Mouse (Mus musculus): Measurements from ENCODE around the gene Pde7b. TPM values are rescaled to one million over a fixed set of nuclear protein-coding genes. Genes with fewer than 3 reads are reported as not detected.

Gene Pde7b
- total and polyA plus RNA-seq, 3 experiments, result 11.7 to 57.0 (median 53.1) TPM

DNA sequence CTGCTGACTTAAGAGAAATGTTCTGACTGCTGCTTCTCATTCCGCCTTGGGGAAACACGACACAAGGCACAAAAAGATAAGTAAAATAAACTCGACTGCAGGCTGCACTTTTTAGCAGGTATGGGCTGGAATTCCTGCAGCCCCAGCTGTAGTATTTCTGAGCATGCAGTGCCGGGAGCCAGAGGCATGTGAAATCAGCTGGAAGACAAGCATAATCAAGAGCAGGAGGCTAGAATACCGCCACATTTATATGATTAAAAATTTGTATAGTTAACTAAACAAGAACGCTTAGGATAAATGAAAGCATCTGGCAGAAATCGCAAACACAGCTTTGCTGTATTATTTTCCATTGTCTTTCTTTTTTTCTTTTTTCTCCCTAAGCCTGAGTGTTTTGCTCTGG, 168.4 kb downstream of the Pde7b start:
- H3K27ac ChIP-seq, result no peak overlapping the region

GRCm38 (mm10) chr10:20551341-20551740, 173.5 kb downstream of the Pde7b start:
- peak overlapping the region; percentile 86 for H3K27ac ChIP-seq
- peaks cover 16% of the 10 kb centered on the region for H3K4me1 ChIP-seq (ENCODE audit: control insufficient read depth, insufficient read depth, low read length)
- H3K79me2 ChIP-seq (replicated peaks; ENCODE audit: control insufficient read depth, insufficient read depth, low read length), result no peaks in the 10 kb centered on the region
- H3K4me3 ChIP-seq, result no peak overlapping the region
- intact Hi-C loops (cut with DNase I), result no loop called here
- no peaks in the 10 kb centered on the region for H3K27me3 ChIP-seq (ENCODE audit: control insufficient read depth, insufficient read depth, low read length)
- no peak overlapping the region for H3K9ac ChIP-seq (ENCODE audit: low read depth, low read length)
- no peak for TF ChIP-seq POLR2A (IDR thresholded peaks at IDR 0.05; ENCODE audit: insufficient read depth, low read depth, low read length)
- TF ChIP-seq EP300 (IDR thresholded peaks at IDR 0.05; ENCODE audit: insufficient read depth, low read depth, low read length), result no peak
- TF ChIP-seq CTCF (IDR thresholded peaks at IDR 0.05), result no peak
- DNase-seq, result no peak
- peaks cover 8% of the 10 kb centered on the region for H3K36me3 ChIP-seq (ENCODE audit: control insufficient read depth, insufficient read depth, low read length)

More for the DNA sequence above, 168.4 kb downstream of the Pde7b start:
- WGBS, result 49% methylated on average over 7 of the region's 7 CpGs
- H3K27me3 ChIP-seq (ENCODE audit: control insufficient read depth, insufficient read depth, low read length), result no peaks in the 10 kb centered on the region
- intact Hi-C loops (cut with DNase I), result no loop called here
- no peaks in the 10 kb centered on the region for H3K79me2 ChIP-seq (replicated peaks; ENCODE audit: control insufficient read depth, insufficient read depth, low read length)
- TF ChIP-seq CTCF (IDR thresholded peaks at IDR 0.05) (no peak), EP300 (IDR thresholded peaks at IDR 0.05; ENCODE audit: insufficient read depth, low read depth, low read length) (no peak), POLR2A (IDR thresholded peaks at IDR 0.05; ENCODE audit: insufficient read depth, low read depth, low read length) (no peak)
- H3K4me1 ChIP-seq (ENCODE audit: control insufficient read depth, insufficient read depth, low read length), result peaks cover 2% of the 10 kb centered on the region
- H3K4me3 ChIP-seq, result no peak overlapping the region
- DNase-seq, result no peak
- H3K36me3 ChIP-seq (ENCODE audit: control insufficient read depth, insufficient read depth, low read length), result no peaks in the 10 kb centered on the region; the same call in 1 of the 2 replicates
- H3K9ac ChIP-seq (ENCODE audit: low read depth, low read length), result no peak overlapping the region

DNA sequence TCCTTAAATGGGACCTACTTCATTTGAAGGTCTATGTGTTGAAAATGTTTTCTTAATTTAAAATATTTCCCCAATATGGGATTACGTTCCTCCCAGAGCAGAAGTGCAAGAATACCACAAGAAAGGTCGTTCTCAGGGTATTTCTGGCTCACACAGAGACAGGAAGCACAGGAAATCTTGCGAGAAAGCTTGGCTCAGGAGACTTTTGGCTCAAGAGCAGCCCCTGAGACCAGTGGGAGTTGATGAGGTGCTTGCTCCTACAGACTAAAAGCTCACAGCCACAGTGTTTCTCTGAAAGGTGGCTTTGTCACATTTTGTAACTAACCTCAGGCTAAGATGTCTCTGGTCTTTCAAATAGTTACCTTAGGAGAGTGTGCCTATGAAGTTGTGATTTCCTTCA, 174.1 kb downstream of the Pde7b start:
- no peak for TF ChIP-seq EP300 (IDR thresholded peaks at IDR 0.05; ENCODE audit: insufficient read depth, low read depth, low read length)
- TF ChIP-seq CTCF (IDR thresholded peaks at IDR 0.05), result no peak
- TF ChIP-seq POLR2A (IDR thresholded peaks at IDR 0.05; ENCODE audit: insufficient read depth, low read depth, low read length), result no peak
- Histone ChIP-seq H3K27ac (peak overlapping the region; percentile 86), H3K4me1 (ENCODE audit: control insufficient read depth, insufficient read depth, low read length) (peaks cover 17% of the 10 kb centered on the region), H3K27me3 (ENCODE audit: control insufficient read depth, insufficient read depth, low read length) (no peaks in the 10 kb centered on the region), H3K9ac (ENCODE audit: low read depth, low read length) (no peak overlapping the region), H3K36me3 (ENCODE audit: control insufficient read depth, insufficient read depth, low read length) (peaks cover 8% of the 10 kb centered on the region), H3K4me3 (no peak overlapping the region), H3K79me2 (replicated peaks; ENCODE audit: control insufficient read depth, insufficient read depth, low read length) (no peaks in the 10 kb centered on the region)
- WGBS, result 22% methylated on average over 3 of the region's 3 CpGs
- peak; percentile 43 to 59 for DNase-seq
- intact Hi-C loops (cut with DNase I), result no loop called here

DNA sequence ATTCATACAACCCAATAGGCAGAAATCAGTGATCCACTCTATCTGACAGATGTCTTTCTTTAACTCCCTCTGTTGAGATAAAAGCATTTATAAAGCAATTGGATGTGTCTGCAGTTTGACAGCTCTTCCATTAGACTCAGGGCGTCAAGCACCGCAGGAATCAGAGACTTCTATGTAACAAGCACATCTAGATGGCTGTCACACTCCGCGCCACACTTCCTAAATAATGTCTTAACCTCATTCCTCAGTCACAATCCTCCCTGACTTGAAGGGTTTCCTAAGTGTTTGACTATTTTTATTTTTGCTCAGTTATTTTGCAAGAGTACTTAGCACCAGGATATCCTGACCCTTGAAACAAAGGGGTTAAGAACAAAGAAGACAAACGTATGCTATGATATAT, 174.7 kb downstream of the Pde7b start:
- Histone ChIP-seq H3K27me3 (ENCODE audit: control insufficient read depth, insufficient read depth, low read length) (no peaks in the 10 kb centered on the region), H3K27ac (peak overlapping the region; percentile 86), H3K4me1 (ENCODE audit: control insufficient read depth, insufficient read depth, low read length) (peaks cover 17% of the 10 kb centered on the region), H3K9ac (ENCODE audit: low read depth, low read length) (no peak overlapping the region), H3K36me3 (ENCODE audit: control insufficient read depth, insufficient read depth, low read length) (peaks cover 8% of the 10 kb centered on the region), H3K79me2 (replicated peaks; ENCODE audit: control insufficient read depth, insufficient read depth, low read length) (no peaks in the 10 kb centered on the region), H3K4me3 (no peak overlapping the region)
- TF ChIP-seq CTCF (IDR thresholded peaks at IDR 0.05), result no peak
- no peak for TF ChIP-seq EP300 (IDR thresholded peaks at IDR 0.05; ENCODE audit: insufficient read depth, low read depth, low read length)
- no peak for DNase-seq
- 61% methylated on average over 5 of the region's 5 CpGs for WGBS
- intact Hi-C loops (cut with DNase I), result no loop called here

GRCm38 (mm10) chr10:20548833-20549710, 175.8 kb downstream of the Pde7b start:
- intact Hi-C loops (cut with DNase I), result loop anchor here (2.0 kb wide), 2 partner anchors 14 to 62 kb away; no protein-coding TSS in a partner anchor
- peak overlapping the region; percentile 48; the same call in 1 of the 2 replicates for H3K4me3 ChIP-seq
- TF ChIP-seq POLR2A (IDR thresholded peaks at IDR 0.05; ENCODE audit: insufficient read depth, low read depth, low read length) (no peak), EP300 (IDR thresholded peaks at IDR 0.05; ENCODE audit: insufficient read depth, low read depth, low read length) (no peak), CTCF (IDR thresholded peaks at IDR 0.05) (no peak)

More at GRCm38 (mm10) chr10:20548833-20549710, 175.8 kb downstream of the Pde7b start:
- Histone ChIP-seq H3K9ac (ENCODE audit: low read depth, low read length) (peak overlapping the region; percentile 44; the same call in 1 of the 2 replicates), H3K27ac (peak overlapping the region; percentile 86), H3K27me3 (ENCODE audit: control insufficient read depth, insufficient read depth, low read length) (no peaks in the 10 kb centered on the region), H3K4me1 (ENCODE audit: control insufficient read depth, insufficient read depth, low read length) (peaks cover 17% of the 10 kb centered on the region), H3K36me3 (ENCODE audit: control insufficient read depth, insufficient read depth, low read length) (peaks cover 8% of the 10 kb centered on the region), H3K79me2 (replicated peaks; ENCODE audit: control insufficient read depth, insufficient read depth, low read length) (no peaks in the 10 kb centered on the region)
- peak; percentile 42 to 64 for DNase-seq
- WGBS, result 51% methylated on average over 13 of the region's 13 CpGs
